Mouse (Mus musculus): ENCODE results near the gene Pafah1b3. TPM values are rescaled to one million over a fixed set of nuclear protein-coding genes. Genes with fewer than 3 reads are reported as not detected.
A peak's percentile ranks its signal among the peaks of the same experiment; 100 is the strongest.
"Not testable (repeated sequence)": the region's sequence is repeated elsewhere in the genome, so short reads cannot be mapped to it uniquely, and the experiment has no call there.

Pafah1b3 gene
- polyA plus RNA-seq, 1 experiment from 2014 or later = 295 TPM

GRCm38 (mm10) chr7:25265743-25266142 is 32.0 kb downstream of the Pafah1b3 start:
- peaks cover 25% of the 10 kb centered on the region for H3K4me1 ChIP-seq (replicated peaks)
- not testable (repeated sequence) for H3K4me2 ChIP-seq; H3K27ac ChIP-seq; H3K9ac ChIP-seq (replicated peaks); H3K27me3 ChIP-seq; H3K4me3 ChIP-seq (replicated peaks); ATAC-seq (ENCODE audit: insufficient number of reproducible peaks, insufficient read depth, low FRiP score, low TSS enrichment, low read depth); H3K9me3 ChIP-seq; H3K36me3 ChIP-seq
- 95% methylated on average over 5 of the region's 5 CpGs for WGBS

GRCm38 (mm10) chr7:25263968-25264870 is 33.6 kb downstream of the Pafah1b3 start:
- Histone ChIP-seq H3K4me2 (no peak overlapping the region), H3K36me3 (no peaks in the 10 kb centered on the region), H3K4me1 (replicated peaks) (peaks cover 15% of the 10 kb centered on the region), H3K4me3 (replicated peaks) (no peak overlapping the region), H3K27ac (no peak overlapping the region), H3K27me3 (no peaks in the 10 kb centered on the region), H3K9ac (replicated peaks) (no peak overlapping the region), H3K9me3 (no peaks in the 10 kb centered on the region)
- ATAC-seq (ENCODE audit: insufficient number of reproducible peaks, insufficient read depth, low FRiP score, low TSS enrichment, low read depth) = no peak
- 28% methylated on average over 17 of the region's 17 CpGs for WGBS

GRCm38 (mm10) chr7:25261896-25262295 is 35.9 kb downstream of the Pafah1b3 start:
- no peaks in the 10 kb centered on the region for H3K9me3 ChIP-seq
- H3K4me3 ChIP-seq (replicated peaks) = no peak overlapping the region
- no peak overlapping the region for H3K27ac ChIP-seq
- H3K36me3 ChIP-seq = no peaks in the 10 kb centered on the region
- H3K9ac ChIP-seq (replicated peaks) = no peak overlapping the region
- no peak for ATAC-seq (ENCODE audit: insufficient number of reproducible peaks, insufficient read depth, low FRiP score, low TSS enrichment, low read depth)
- peaks cover 8% of the 10 kb centered on the region; the same call in 1 of the 2 replicates for H3K4me1 ChIP-seq (replicated peaks)
- no peak overlapping the region for H3K4me2 ChIP-seq
- H3K27me3 ChIP-seq = no peaks in the 10 kb centered on the region
- 84% methylated on average over 1 of the region's 1 CpGs for WGBS

- Histone ChIP-seq H3K4me3 (replicated peaks) (peak overlapping the region; percentile 95), H3K9ac (replicated peaks) (peak overlapping the region; percentile 97), H3K27ac (peak overlapping the region; percentile 99), H3K9me3 (no peaks in the 10 kb centered on the region), H3K4me2 (peak overlapping the region; percentile 95), H3K27me3 (no peaks in the 10 kb centered on the region), H3K4me1 (replicated peaks) (peaks cover 29% of the 10 kb centered on the region), H3K36me3 (no peaks in the 10 kb centered on the region)
- WGBS = 22% methylated on average over 8 of the region's 8 CpGs
- no peak for ATAC-seq (ENCODE audit: insufficient number of reproducible peaks, insufficient read depth, low FRiP score, low TSS enrichment, low read depth)
Measured at GRCm38 (mm10) chr7:25251822-25252221, 46.0 kb downstream of the Pafah1b3 start.

GRCm38 (mm10) chr7:25251071-25251791 is 46.6 kb downstream of the Pafah1b3 start:
- no peak for ATAC-seq (ENCODE audit: insufficient number of reproducible peaks, insufficient read depth, low FRiP score, low TSS enrichment, low read depth)
- Histone ChIP-seq H3K9ac (replicated peaks) (peak overlapping the region; percentile 97), H3K4me2 (peak overlapping the region; percentile 95), H3K4me1 (replicated peaks) (peaks cover 35% of the 10 kb centered on the region), H3K27ac (peak overlapping the region; percentile 99), H3K4me3 (replicated peaks) (peak overlapping the region; percentile 95), H3K9me3 (no peaks in the 10 kb centered on the region), H3K27me3 (no peaks in the 10 kb centered on the region), H3K36me3 (peaks cover 4% of the 10 kb centered on the region)
- WGBS = 2% methylated on average over 22 of the region's 22 CpGs

- H3K27ac ChIP-seq = peak within 1 kb of the TSS; percentile 99
- peak within 1 kb of the TSS; percentile 95 for H3K4me2 ChIP-seq
- peaks cover 13% of the 10 kb centered on the region for H3K36me3 ChIP-seq
- no peaks in the 10 kb centered on the region for H3K9me3 ChIP-seq
- under 1% methylated on average over 50 of the region's 81 CpGs for WGBS
- H3K4me3 ChIP-seq (replicated peaks) = peak within 1 kb of the TSS; percentile 95
- peak within 1 kb of the TSS; percentile 97 for H3K9ac ChIP-seq (replicated peaks)
- ATAC-seq (ENCODE audit: insufficient number of reproducible peaks, insufficient read depth, low FRiP score, low TSS enrichment, low read depth) = peak; percentile 64
- H3K4me1 ChIP-seq (replicated peaks) = peaks cover 44% of the 10 kb centered on the region
- no peaks in the 10 kb centered on the region for H3K27me3 ChIP-seq
Measured at GRCm38 (mm10) chr7:25250141-25250972, 47.4 kb downstream of the Pafah1b3 start, which contains the start of gene Erf. Erf (minus strand) TSS chr7:25250761.

- peak overlapping the region; percentile 95 for H3K4me2 ChIP-seq
- H3K27me3 ChIP-seq = no peaks in the 10 kb centered on the region
- peaks cover 21% of the 10 kb centered on the region for H3K36me3 ChIP-seq
- H3K9ac ChIP-seq (replicated peaks) = peak overlapping the region; percentile 97
- peak overlapping the region; percentile 99 for H3K27ac ChIP-seq
- WGBS = under 1% methylated on average over 39 of the region's 73 CpGs
- ATAC-seq (ENCODE audit: insufficient number of reproducible peaks, insufficient read depth, low FRiP score, low TSS enrichment, low read depth) = peak; percentile 66
- no peaks in the 10 kb centered on the region for H3K9me3 ChIP-seq
- peak overlapping the region; percentile 95 for H3K4me3 ChIP-seq (replicated peaks)
- H3K4me1 ChIP-seq (replicated peaks) = peaks cover 52% of the 10 kb centered on the region
Measured at GRCm38 (mm10) chr7:25249314-25250140, 48.3 kb downstream of the Pafah1b3 start.

- H3K36me3 ChIP-seq = peaks cover 28% of the 10 kb centered on the region
- no peak; the same call in none of the 2 replicates for ATAC-seq (ENCODE audit: insufficient number of reproducible peaks, insufficient read depth, low FRiP score, low TSS enrichment, low read depth)
- H3K9ac ChIP-seq (replicated peaks) = peak overlapping the region; percentile 97
- peak overlapping the region; percentile 95 for H3K4me3 ChIP-seq (replicated peaks)
- 0% methylated on average over 25 of the region's 25 CpGs for WGBS
- peaks cover 54% of the 10 kb centered on the region for H3K4me1 ChIP-seq (replicated peaks)
- H3K4me2 ChIP-seq = peak overlapping the region; percentile 95
- H3K9me3 ChIP-seq = no peaks in the 10 kb centered on the region
- H3K27me3 ChIP-seq = no peaks in the 10 kb centered on the region
- H3K27ac ChIP-seq = peak overlapping the region; percentile 99
Measured at GRCm38 (mm10) chr7:25248846-25249313, 48.9 kb downstream of the Pafah1b3 start.

- Histone ChIP-seq H3K27ac (peak overlapping the region; percentile 99), H3K27me3 (no peaks in the 10 kb centered on the region), H3K9me3 (no peaks in the 10 kb centered on the region), H3K4me1 (replicated peaks) (peaks cover 54% of the 10 kb centered on the region), H3K9ac (replicated peaks) (peak overlapping the region; percentile 97), H3K36me3 (peaks cover 35% of the 10 kb centered on the region), H3K4me3 (replicated peaks) (peak overlapping the region; percentile 95), H3K4me2 (peak overlapping the region; percentile 95)
- under 1% methylated on average over 18 of the region's 18 CpGs for WGBS
- ATAC-seq (ENCODE audit: insufficient number of reproducible peaks, insufficient read depth, low FRiP score, low TSS enrichment, low read depth) = peak; percentile 32; the same call in 1 of the 2 replicates
Measured at GRCm38 (mm10) chr7:25248018-25248647, 49.7 kb downstream of the Pafah1b3 start.

Data from limb, embryonic 12.5 days (tissue).